Mouse (Mus musculus): ENCODE measurements at regions not wholly inside any gene's neighbourhood (a gene's known extent, or its start where the extent isn't known, plus 50 kb on each side); places are given as distances from the start of the nearest gene placed in this dataset.

- DNase-seq: no peak
Measured at GRCm38 (mm10) chr15:25305801-25306200, 107.8 kb downstream of the Basp1 start.

GRCm38 (mm10) chr15:25303379-25303778, 110.2 kb downstream of the Basp1 start:
- no peak for DNase-seq

GRCm38 (mm10) chr15:25302671-25303294, 110.8 kb downstream of the Basp1 start:
- DNase-seq: no peak

GRCm38 (mm10) chr15:25301810-25302209, 111.8 kb downstream of the Basp1 start:
- no peak for DNase-seq

- DNase-seq: no peak
Measured at GRCm38 (mm10) chr15:25297278-25297677, 116.3 kb downstream of the Basp1 start.

- no peak for DNase-seq
Measured at GRCm38 (mm10) chr15:25296714-25297113, 116.8 kb downstream of the Basp1 start.

- no peak for DNase-seq
Measured at GRCm38 (mm10) chr15:25295753-25296152, 117.8 kb downstream of the Basp1 start.

- no peak for DNase-seq
Measured at GRCm38 (mm10) chr15:25291231-25291691, 122.3 kb downstream of the Basp1 start.

GRCm38 (mm10) chr15:25287850-25288249, 125.7 kb downstream of the Basp1 start:
- DNase-seq: no peak

GRCm38 (mm10) chr15:25284354-25285199, 129.0 kb downstream of the Basp1 start:
- no peak for DNase-seq

GRCm38 (mm10) chr15:25283713-25284112, 129.9 kb downstream of the Basp1 start:
- DNase-seq: no peak

- no peak for DNase-seq
Measured at GRCm38 (mm10) chr15:25282346-25282745, 131.2 kb downstream of the Basp1 start.

- DNase-seq: no peak
Measured at GRCm38 (mm10) chr15:25281942-25282341, 131.6 kb downstream of the Basp1 start.

- no peak for DNase-seq
Measured at GRCm38 (mm10) chr15:25278317-25279156, 135.0 kb downstream of the Basp1 start.

GRCm38 (mm10) chr15:25276227-25276626, 137.3 kb downstream of the Basp1 start:
- DNase-seq: no peak

- no peak for DNase-seq
Measured at GRCm38 (mm10) chr15:25271886-25272285, 141.7 kb downstream of the Basp1 start.

GRCm38 (mm10) chr15:25270349-25270748, 143.2 kb downstream of the Basp1 start:
- no peak for DNase-seq

- no peak for DNase-seq
Measured at GRCm38 (mm10) chr15:25269345-25269996, 144.1 kb downstream of the Basp1 start.

GRCm38 (mm10) chr15:25268436-25268835, 145.1 kb downstream of the Basp1 start:
- DNase-seq: no peak

- no peak for DNase-seq
Measured at GRCm38 (mm10) chr15:25267509-25267908, 146.1 kb downstream of the Basp1 start.

- DNase-seq: no peak
Measured at GRCm38 (mm10) chr15:25252648-25253567, 160.7 kb downstream of the Basp1 start.

GRCm38 (mm10) chr15:25245631-25246030, 167.9 kb downstream of the Basp1 start:
- no peak for DNase-seq

Measured in kidney, postnatal 10 days (tissue).